Mouse (Mus musculus) hindbrain, embryonic 12.5 days (tissue): Measurements from ENCODE around the gene Armh3. TPM values are rescaled to one million over a fixed set of nuclear protein-coding genes. Genes with fewer than 3 reads are reported as not detected.

Experiments
- ATAC-seq: fragments of 200-750 bp; cut with Nextera tagmentation; 2 replicates; pipeline ENCODE4 v1.8.0; 2017; ENCODE audit warnings: moderate TSS enrichment; ENCODE audit not compliant: low FRiP score
- H3K27ac ChIP-seq: fragments of 300-500 bp; sonication (generic); 2 replicates; pipeline ENCODE4 v1.5.1; 2016; ENCODE audit warnings: mild to moderate bottlenecking
- H3K27me3 ChIP-seq: fragments of 300-500 bp; sonication (generic); 2 replicates; pipeline ENCODE4 v1.6.1; 2016; ENCODE audit warnings: mild to moderate bottlenecking
- H3K36me3 ChIP-seq: fragments of 300-500 bp; sonication (generic); 2 replicates; pipeline ENCODE4 v1.6.1; 2016; ENCODE audit warnings: mild to moderate bottlenecking
- H3K4me1 ChIP-seq: fragments of 300-500 bp; sonication (generic); 2 replicates; pipeline ENCODE4 v1.6.1; 2016
- H3K4me2 ChIP-seq: fragments of 300-500 bp; sonication (generic); replicated peaks from 2 replicates; pipeline ENCODE4 v1.6.1; 2016; ENCODE audit warnings: mild to moderate bottlenecking
- H3K4me3 ChIP-seq: fragments of 300-500 bp; sonication (generic); 2 replicates; pipeline ENCODE4 v1.5.1; 2016; ENCODE audit warnings: mild to moderate bottlenecking
- H3K9ac ChIP-seq: fragments of 300-500 bp; sonication (generic); 2 replicates; pipeline ENCODE4 v1.6.1; 2016; ENCODE audit warnings: mild to moderate bottlenecking, moderate library complexity
- H3K9me3 ChIP-seq: fragments of 300-500 bp; sonication (generic); replicated peaks from 2 replicates; pipeline ENCODE4 v1.6.1; 2016; ENCODE audit warnings: mild to moderate bottlenecking
- WGBS: fragments of 180-500 bp; shearing (Covaris S2); methylation state at CpG from one replicate; pipeline ENCODE4 v1.1.7; 2016; 5-methylcytosine and 5-hydroxymethylcytosine counted together
- polyA plus RNA-seq: library from polyadenylated mRNA; unstranded; fragments of >200 nt; fragmentation: Nextera tagmentation; extraction: Ambion mirVana; gene quantifications from 2 replicates; pipeline ENCODE4 v1.2.1, GENCODE M21; 2016

Armh3 gene
- polyA plus RNA-seq, 1 experiment from 2014 or later: 21.3 TPM

DNA sequence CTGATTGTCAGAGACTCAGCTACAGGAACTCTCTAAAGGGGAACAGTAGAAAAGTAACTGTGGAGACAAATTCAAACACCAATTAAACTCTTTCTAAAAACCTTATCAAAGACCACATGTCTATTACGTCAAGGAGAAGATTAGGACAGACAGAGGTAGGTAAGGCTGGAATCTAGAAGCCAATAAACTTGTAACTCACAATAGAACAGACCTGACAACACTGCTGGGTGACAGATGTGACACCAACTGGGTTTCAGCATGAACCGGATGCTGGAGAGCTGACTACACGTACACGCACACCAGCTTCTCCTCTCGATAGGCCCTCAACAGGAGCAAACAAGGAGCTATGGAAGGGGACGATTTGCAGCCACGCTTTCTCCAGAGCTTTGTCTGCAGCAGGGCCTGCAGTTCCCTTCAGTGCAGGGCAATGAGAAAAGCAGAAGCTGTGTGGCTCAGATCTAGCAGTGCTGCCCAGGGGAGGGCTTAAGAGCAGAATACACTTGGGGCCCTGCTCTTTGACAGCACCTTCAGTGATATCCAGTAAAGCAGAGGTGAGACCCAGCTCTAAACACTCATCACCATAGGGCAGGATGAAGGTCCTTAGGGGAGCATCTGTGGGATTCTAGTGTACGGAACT lies 142.9 kb downstream of the Armh3 start:
- Histone ChIP-seq H3K4me3 (no peak overlapping the region), H3K36me3 (no peaks in the 10 kb centered on the region), H3K27ac (no peak overlapping the region), H3K4me1 (no peaks in the 10 kb centered on the region), H3K9ac (no peak overlapping the region), H3K9me3 (no peaks in the 10 kb centered on the region), H3K4me2 (no peak overlapping the region), H3K27me3 (no peaks in the 10 kb centered on the region)
- 70% methylated on average over 8 of the region's 8 CpGs for WGBS
- no peak for ATAC-seq

DNA sequence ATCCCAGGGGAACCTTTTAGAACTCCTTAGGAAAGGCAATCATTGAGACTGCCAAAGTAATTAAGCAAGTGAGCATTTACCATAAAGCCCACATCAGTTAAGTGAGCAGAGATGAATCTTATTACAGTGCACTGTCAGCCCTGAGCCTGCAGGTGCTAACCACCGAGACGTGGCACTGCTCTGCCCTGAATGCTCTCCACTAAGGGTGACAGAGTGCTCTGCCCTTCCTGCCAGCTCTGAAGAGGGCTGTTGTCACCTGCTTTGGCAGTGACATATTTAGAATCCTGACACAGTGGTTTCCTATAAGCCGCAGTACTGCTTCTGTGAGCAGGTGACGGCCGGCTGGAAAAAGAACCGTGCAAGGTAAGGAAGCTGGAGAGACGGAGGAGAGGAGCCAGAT lies 143.8 kb downstream of the Armh3 start:
- no peak overlapping the region for H3K27ac ChIP-seq
- no peaks in the 10 kb centered on the region for H3K4me1 ChIP-seq
- no peak overlapping the region for H3K9ac ChIP-seq
- no peaks in the 10 kb centered on the region for H3K27me3 ChIP-seq
- ATAC-seq: no peak
- H3K36me3 ChIP-seq: no peaks in the 10 kb centered on the region
- H3K4me3 ChIP-seq: no peak overlapping the region
- H3K9me3 ChIP-seq: no peaks in the 10 kb centered on the region
- no peak overlapping the region for H3K4me2 ChIP-seq
- WGBS: 75% methylated on average over 7 of the region's 7 CpGs

DNA sequence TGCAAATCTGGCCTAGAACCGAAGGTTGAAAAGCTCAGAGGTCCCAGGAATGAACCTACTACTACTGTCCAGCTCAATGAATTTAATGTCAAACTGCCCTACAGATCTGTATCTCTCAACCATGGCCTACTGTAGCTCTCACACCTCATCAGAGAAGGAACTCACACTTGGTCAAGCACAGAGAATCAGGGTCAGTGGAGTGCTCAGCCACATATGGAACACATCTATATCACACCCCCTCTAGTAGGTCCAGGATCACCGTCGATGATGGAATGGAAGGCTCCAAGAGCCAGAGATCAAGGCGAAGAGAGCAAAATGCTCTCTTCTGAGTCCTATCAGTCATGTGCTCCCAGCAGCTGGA lies 150.6 kb downstream of the Armh3 start:
- peaks cover 12% of the 10 kb centered on the region for H3K4me1 ChIP-seq
- H3K27me3 ChIP-seq: no peaks in the 10 kb centered on the region
- no peak overlapping the region for H3K4me3 ChIP-seq
- H3K9me3 ChIP-seq: no peaks in the 10 kb centered on the region
- WGBS: 86% methylated on average over 4 of the region's 4 CpGs
- H3K36me3 ChIP-seq: no peaks in the 10 kb centered on the region
- ATAC-seq: no peak
- H3K4me2 ChIP-seq: no peak overlapping the region
- no peak overlapping the region for H3K27ac ChIP-seq
- no peak overlapping the region for H3K9ac ChIP-seq

DNA sequence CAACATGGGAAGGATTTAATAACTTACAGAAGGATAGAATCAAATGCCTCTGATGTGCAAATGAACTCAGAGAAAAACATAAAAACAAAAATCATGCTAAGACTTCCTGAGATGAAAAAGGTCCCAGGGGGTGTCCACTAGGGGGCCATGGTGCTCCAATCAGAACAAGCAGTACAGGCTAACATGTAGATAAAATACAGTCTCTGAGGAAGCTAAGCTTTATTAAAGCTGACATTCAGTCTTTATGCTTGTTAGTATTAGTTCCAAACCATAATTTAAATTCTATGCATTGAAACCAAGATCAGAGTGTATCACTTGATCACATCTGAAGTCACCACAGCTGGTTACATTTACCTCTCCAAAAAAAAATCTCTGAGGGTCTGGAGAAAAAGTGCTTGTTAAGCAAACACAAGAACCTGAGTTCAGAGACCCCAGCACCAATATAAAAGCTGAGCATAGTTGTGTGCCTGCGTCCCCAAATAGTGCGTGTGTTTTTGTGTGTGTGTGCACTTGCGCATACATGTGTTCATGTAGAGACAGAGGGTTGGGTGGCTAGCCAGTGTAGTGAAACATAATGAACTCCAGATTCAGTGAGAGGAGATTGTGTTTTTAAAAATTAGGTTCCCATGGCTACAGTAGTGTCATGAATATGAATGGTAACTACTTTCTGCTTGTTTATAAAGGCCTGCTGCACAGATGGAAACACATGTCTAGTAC lies 151.1 kb downstream of the Armh3 start:
- 82% methylated on average over 3 of the region's 3 CpGs for WGBS

DNA sequence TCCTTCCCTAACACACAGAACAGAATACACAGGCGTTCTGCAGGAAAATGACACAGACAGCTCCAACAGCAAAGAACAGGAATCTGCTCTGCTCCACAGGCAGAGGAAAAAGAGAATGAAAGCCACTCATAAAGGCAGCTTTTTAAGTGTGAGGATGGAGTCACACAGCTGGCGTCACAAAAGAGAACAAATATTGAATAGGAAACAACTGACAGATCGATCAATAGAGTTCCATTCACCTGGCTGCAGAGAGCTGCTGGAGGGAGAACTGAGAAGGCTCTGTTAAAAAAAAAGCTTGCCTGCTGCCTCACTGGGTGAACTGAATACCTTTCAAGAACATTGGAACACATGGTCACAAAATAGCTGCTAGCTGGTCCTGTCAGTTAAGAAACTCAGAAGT lies 154.1 kb downstream of the Armh3 start:
- no peak for ATAC-seq
- no peaks in the 10 kb centered on the region for H3K27me3 ChIP-seq
- H3K9ac ChIP-seq: no peak overlapping the region
- no peaks in the 10 kb centered on the region for H3K9me3 ChIP-seq
- no peak overlapping the region for H3K4me2 ChIP-seq
- 29% methylated on average over 3 of the region's 3 CpGs for WGBS
- no peak overlapping the region for H3K4me3 ChIP-seq
- H3K27ac ChIP-seq: no peak overlapping the region
- peaks cover 4% of the 10 kb centered on the region; the same call in 1 of the 2 replicates for H3K36me3 ChIP-seq
- H3K4me1 ChIP-seq: peaks cover 12% of the 10 kb centered on the region

More for the DNA sequence above, 151.1 kb downstream of the Armh3 start:
- H3K4me1 ChIP-seq: peaks cover 12% of the 10 kb centered on the region
- no peak overlapping the region for H3K27ac ChIP-seq
- no peak overlapping the region for H3K9ac ChIP-seq
- H3K36me3 ChIP-seq: no peaks in the 10 kb centered on the region
- no peak overlapping the region for H3K4me3 ChIP-seq
- H3K4me2 ChIP-seq: no peak overlapping the region
- ATAC-seq: no peak
- no peaks in the 10 kb centered on the region for H3K9me3 ChIP-seq
- no peaks in the 10 kb centered on the region for H3K27me3 ChIP-seq

DNA sequence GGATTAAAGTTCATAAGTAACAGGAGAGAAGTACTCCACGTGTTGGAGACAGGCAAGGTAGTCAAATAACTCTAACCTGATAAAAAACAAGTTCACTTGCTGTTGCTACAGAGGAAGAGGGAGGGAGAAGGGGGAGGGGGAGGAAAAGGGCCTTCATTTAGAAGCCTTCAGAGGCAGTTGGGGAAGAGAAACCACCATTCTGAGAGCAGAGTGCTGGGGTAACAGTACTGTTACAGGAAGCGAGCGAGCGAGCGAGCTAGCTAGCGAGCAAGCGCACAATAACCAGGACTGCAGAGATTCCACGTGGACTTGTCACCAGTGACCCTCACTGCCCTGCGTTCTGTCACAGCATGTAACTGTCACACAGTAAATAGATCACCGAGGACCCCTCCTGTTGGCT lies 154.9 kb downstream of the Armh3 start:
- Histone ChIP-seq H3K4me1 (peaks cover 12% of the 10 kb centered on the region), H3K4me2 (no peak overlapping the region), H3K4me3 (no peak overlapping the region), H3K9ac (no peak overlapping the region), H3K27ac (no peak overlapping the region), H3K9me3 (no peaks in the 10 kb centered on the region), H3K36me3 (peaks cover 4% of the 10 kb centered on the region; the same call in 1 of the 2 replicates), H3K27me3 (no peaks in the 10 kb centered on the region)
- WGBS: 42% methylated on average over 10 of the region's 10 CpGs
- ATAC-seq: no peak

DNA sequence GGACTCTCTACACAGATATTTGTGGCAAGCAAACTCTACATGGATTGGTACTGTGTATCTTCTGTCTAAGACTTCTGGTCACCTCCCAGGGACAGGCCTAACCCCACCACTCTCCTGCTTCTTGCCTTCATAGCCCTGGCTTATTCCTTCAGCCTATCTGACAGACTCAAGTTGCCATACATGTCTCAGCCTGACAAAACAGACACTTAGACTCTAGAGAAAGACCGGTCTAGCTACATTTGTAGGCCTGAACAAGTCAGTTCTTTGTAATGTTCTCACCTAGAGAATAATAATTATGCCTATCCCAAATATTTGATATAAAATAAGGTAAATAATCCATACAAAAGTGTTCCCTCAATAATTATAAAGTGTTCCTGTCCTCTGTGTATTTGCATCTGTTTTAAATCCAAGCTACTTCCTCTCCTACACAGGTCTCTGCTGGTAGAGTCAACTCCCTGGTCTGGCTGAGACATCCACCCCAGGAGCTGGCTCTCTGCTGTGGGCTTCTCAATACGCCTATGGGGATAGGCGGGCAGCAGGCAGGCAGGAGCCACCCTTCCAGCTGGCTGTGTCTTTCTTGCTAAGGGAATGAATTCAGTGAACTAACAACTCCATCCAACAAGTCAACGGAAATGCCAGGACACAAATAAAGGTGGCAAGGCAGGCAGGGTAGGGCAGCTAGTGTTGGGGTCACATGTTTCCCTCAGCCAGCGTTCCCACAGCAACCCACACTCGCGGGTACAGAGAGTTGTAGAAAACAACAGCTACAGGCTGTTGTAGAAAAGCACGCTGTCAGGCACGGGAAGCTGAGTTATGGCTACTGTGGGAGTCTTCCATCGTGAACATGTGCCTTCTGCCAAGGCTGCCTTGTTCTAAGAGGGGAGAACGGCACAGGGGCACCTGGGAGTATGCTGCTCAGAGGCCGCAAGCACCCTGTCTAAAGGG lies 161.0 kb downstream of the Armh3 start:
- Histone ChIP-seq H3K4me1 (no peaks in the 10 kb centered on the region), H3K4me3 (no peak overlapping the region), H3K4me2 (no peak overlapping the region), H3K9ac (no peak overlapping the region), H3K36me3 (peaks cover 4% of the 10 kb centered on the region; the same call in 1 of the 2 replicates), H3K9me3 (no peaks in the 10 kb centered on the region), H3K27ac (no peak overlapping the region), H3K27me3 (no peaks in the 10 kb centered on the region)
- WGBS: 82% methylated on average over 12 of the region's 12 CpGs
- no peak for ATAC-seq

DNA sequence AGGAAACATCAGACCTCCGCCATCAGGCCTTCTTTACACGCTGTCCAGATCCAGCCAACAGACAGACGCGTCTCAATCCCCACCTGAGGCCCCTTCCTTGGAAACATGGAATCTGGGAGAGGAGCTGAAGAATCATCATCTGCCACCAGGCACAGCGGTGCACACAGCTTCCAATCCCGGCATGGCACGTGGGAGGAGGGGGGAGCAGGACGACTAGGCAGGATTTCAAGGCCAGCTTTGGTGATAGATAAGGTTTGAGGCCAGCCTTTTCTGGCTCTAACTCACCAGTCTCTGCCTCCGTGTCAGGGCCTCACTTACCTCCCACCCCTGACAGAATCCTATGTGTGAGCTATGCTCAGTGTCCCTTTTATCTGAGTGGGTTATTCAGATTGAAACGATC lies 162.8 kb downstream of the Armh3 start:
- 79% methylated on average over 10 of the region's 10 CpGs for WGBS
- H3K4me2 ChIP-seq: no peak overlapping the region
- H3K4me3 ChIP-seq: no peak overlapping the region
- H3K9ac ChIP-seq: no peak overlapping the region
- H3K27ac ChIP-seq: no peak overlapping the region
- H3K36me3 ChIP-seq: no peaks in the 10 kb centered on the region
- H3K27me3 ChIP-seq: no peaks in the 10 kb centered on the region
- ATAC-seq: no peak
- H3K9me3 ChIP-seq: no peaks in the 10 kb centered on the region
- H3K4me1 ChIP-seq: no peaks in the 10 kb centered on the region

DNA sequence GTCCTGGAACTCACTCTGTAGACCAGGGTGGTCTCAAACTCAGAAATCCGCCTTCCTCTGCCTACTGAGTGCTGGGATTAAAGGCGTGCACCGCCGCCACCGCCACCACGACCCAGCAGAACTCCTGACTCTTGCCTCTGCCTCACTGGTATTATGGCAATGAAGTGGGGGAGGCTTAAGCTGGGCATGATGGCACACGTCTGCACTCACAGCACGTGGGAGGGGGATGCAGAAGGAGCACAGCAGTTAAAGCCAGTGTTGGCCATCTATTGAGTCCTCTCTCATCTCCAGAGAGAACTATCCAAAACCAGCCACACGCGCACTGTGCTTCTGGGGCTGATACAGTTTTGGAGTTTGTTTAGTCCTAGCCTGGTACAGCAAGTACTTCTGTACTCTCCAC lies 164.6 kb downstream of the Armh3 start:
- 79% methylated on average over 10 of the region's 10 CpGs for WGBS
- no peak for ATAC-seq
- Histone ChIP-seq H3K4me3 (no peak overlapping the region), H3K27me3 (no peaks in the 10 kb centered on the region), H3K9me3 (no peaks in the 10 kb centered on the region), H3K9ac (no peak overlapping the region), H3K4me2 (no peak overlapping the region), H3K27ac (no peak overlapping the region), H3K36me3 (no peaks in the 10 kb centered on the region), H3K4me1 (no peaks in the 10 kb centered on the region)

DNA sequence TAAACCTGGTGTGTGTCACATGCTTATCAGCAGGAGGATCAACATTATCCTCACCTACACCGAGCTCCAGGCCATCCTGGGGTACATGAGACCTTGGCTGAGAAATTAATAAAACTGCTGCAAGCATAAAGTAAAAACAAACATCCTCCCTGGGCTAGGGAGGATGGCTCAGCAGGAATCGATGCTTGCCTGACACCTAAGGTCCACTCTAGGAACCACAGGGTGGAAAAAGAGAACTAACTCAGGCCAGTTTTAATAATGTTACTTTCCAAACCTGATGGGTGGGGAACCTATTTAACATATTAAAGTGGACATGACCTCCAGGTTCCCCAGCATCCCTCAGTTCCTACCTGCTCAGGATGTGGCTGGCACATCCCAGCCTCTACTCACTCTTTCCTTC lies 167.6 kb downstream of the Armh3 start:
- Histone ChIP-seq H3K36me3 (no peaks in the 10 kb centered on the region), H3K4me3 (no peak overlapping the region), H3K27me3 (no peaks in the 10 kb centered on the region), H3K4me2 (no peak overlapping the region), H3K9me3 (peaks cover 4% of the 10 kb centered on the region; the same call in 1 of the 2 replicates), H3K9ac (no peak overlapping the region), H3K4me1 (no peaks in the 10 kb centered on the region), H3K27ac (no peak overlapping the region)
- whole genome bisulfite sequencing: 59% methylated on average over 2 of the region's 2 CpGs
- ATAC-seq: no peak

DNA sequence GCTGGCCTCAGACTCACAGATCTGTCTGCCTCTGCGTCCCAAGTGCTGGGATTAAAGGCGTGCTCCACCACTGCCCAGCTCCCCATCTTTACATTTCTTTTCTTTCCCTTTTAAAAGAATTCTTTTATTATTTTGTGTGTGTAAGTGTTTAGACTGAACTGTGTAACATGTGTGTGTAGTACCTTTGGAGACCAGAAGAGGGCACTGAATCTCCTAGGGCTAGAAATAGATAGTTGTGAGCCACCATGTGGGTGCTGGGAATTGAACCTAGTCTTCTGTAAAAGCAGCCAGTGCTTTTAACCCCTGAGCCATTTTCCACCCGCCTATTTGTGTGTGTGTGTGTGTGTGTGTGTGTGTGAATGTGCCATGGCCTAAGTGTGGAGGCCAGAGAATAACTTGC lies 170.6 kb downstream of the Armh3 start:
- peaks cover 4% of the 10 kb centered on the region; the same call in 1 of the 2 replicates for H3K9me3 ChIP-seq

DNA sequence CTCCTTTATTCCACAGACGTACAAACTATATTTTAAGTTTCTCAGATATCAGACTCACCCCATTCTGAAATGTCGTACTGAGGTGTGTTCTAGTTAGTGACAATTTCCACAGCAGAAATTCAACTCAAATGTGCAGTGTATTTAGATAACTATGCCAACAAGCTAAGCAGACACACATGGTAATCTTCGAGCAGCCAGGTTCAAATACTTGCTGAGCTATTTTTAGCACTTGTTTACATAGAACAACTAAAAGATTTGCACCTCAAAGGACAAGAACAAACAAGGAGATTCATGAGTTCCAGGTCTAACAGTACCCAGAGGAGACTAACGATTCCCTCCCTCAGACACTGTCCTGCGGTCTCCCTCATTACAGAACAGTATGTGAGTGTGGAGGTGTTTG lies 171.2 kb downstream of the Armh3 start:
- WGBS: 85% methylated on average over 5 of the region's 5 CpGs
- no peak for ATAC-seq
- Histone ChIP-seq H3K36me3 (no peaks in the 10 kb centered on the region), H3K4me3 (no peak overlapping the region), H3K4me1 (no peaks in the 10 kb centered on the region), H3K9ac (no peak overlapping the region), H3K9me3 (peaks cover 4% of the 10 kb centered on the region; the same call in 1 of the 2 replicates), H3K27ac (no peak overlapping the region), H3K27me3 (no peaks in the 10 kb centered on the region), H3K4me2 (no peak overlapping the region)

More for the DNA sequence above, 170.6 kb downstream of the Armh3 start:
- 95% methylated on average over 3 of the region's 3 CpGs for WGBS
- Histone ChIP-seq H3K4me2 (no peak overlapping the region), H3K9ac (no peak overlapping the region), H3K4me3 (no peak overlapping the region), H3K36me3 (no peaks in the 10 kb centered on the region), H3K4me1 (no peaks in the 10 kb centered on the region), H3K27ac (no peak overlapping the region), H3K27me3 (no peaks in the 10 kb centered on the region)
- ATAC-seq: no peak
